Mouse (Mus musculus): Measurements from ENCODE around the gene Mast4.
"Not testable (repeated sequence)": the region's sequence is repeated elsewhere in the genome, so short reads cannot be mapped to it uniquely, and the experiment has no call there.

Mast4 gene

GRCm38 (mm10) chr13:103334392-103334686 is at the start of gene Mast4:
TSS of gene Mast4 (minus strand) at chr13:103334497.
- peak; percentile 93 for DNase-seq (ENCODE audit: extremely low read depth, insufficient read length, low spot score)

- no peak for DNase-seq (ENCODE audit: extremely low read depth, insufficient read length, low spot score)
Observed at GRCm38 (mm10) chr13:103374495-103374894, 40.2 kb upstream of the Mast4 start.

GRCm38 (mm10) chr13:103369194-103369593 is 34.9 kb upstream of the Mast4 start:
- no peak for DNase-seq (ENCODE audit: extremely low read depth, insufficient read length, low spot score)

- no peak for DNase-seq (ENCODE audit: extremely low read depth, insufficient read length, low spot score)
Observed at GRCm38 (mm10) chr13:103363181-103363580, 28.9 kb upstream of the Mast4 start.

GRCm38 (mm10) chr13:103357415-103357814 is 23.1 kb upstream of the Mast4 start:
- DNase-seq (ENCODE audit: extremely low read depth, insufficient read length, low spot score): not testable (repeated sequence)

- not testable (repeated sequence) for DNase-seq (ENCODE audit: extremely low read depth, insufficient read length, low spot score)
Observed at GRCm38 (mm10) chr13:103356909-103357308, 22.6 kb upstream of the Mast4 start.

- DNase-seq (ENCODE audit: extremely low read depth, insufficient read length, low spot score): no peak
Observed at GRCm38 (mm10) chr13:103354737-103355136, 20.4 kb upstream of the Mast4 start.

- no peak for DNase-seq (ENCODE audit: extremely low read depth, insufficient read length, low spot score)
Observed at GRCm38 (mm10) chr13:103344749-103345148, 10.5 kb upstream of the Mast4 start.

GRCm38 (mm10) chr13:103344006-103344720 is 9.9 kb upstream of the Mast4 start:
- DNase-seq (ENCODE audit: extremely low read depth, insufficient read length, low spot score): no peak

- DNase-seq (ENCODE audit: extremely low read depth, insufficient read length, low spot score): no peak
Observed at GRCm38 (mm10) chr13:103341031-103341430, 6.7 kb upstream of the Mast4 start.

- no peak for DNase-seq (ENCODE audit: extremely low read depth, insufficient read length, low spot score)
Observed at GRCm38 (mm10) chr13:103338616-103339015, 4.3 kb upstream of the Mast4 start.

GRCm38 (mm10) chr13:103336237-103336636 is 1.9 kb upstream of the Mast4 start:
- DNase-seq (ENCODE audit: extremely low read depth, insufficient read length, low spot score): no peak

GRCm38 (mm10) chr13:103334723-103335458 is 594 bp upstream of the Mast4 start:
- DNase-seq (ENCODE audit: extremely low read depth, insufficient read length, low spot score): no peak

GRCm38 (mm10) chr13:103333601-103334391 is 501 bp downstream of the Mast4 start:
- DNase-seq (ENCODE audit: extremely low read depth, insufficient read length, low spot score): peak; percentile 82

- no peak for DNase-seq (ENCODE audit: extremely low read depth, insufficient read length, low spot score)
Observed at GRCm38 (mm10) chr13:103333153-103333552, 1.1 kb downstream of the Mast4 start.

- no peak for DNase-seq (ENCODE audit: extremely low read depth, insufficient read length, low spot score)
Observed at GRCm38 (mm10) chr13:103332731-103333130, 1.6 kb downstream of the Mast4 start.

- DNase-seq (ENCODE audit: extremely low read depth, insufficient read length, low spot score): no peak
Observed at GRCm38 (mm10) chr13:103331096-103331495, 3.2 kb downstream of the Mast4 start.

- no peak for DNase-seq (ENCODE audit: extremely low read depth, insufficient read length, low spot score)
Observed at GRCm38 (mm10) chr13:103328299-103328698, 6.0 kb downstream of the Mast4 start.

- no peak for DNase-seq (ENCODE audit: extremely low read depth, insufficient read length, low spot score)
Observed at GRCm38 (mm10) chr13:103327843-103328242, 6.5 kb downstream of the Mast4 start.

- no peak for DNase-seq (ENCODE audit: extremely low read depth, insufficient read length, low spot score)
Observed at GRCm38 (mm10) chr13:103326186-103326585, 8.1 kb downstream of the Mast4 start.

GRCm38 (mm10) chr13:103319881-103320280 is 14.4 kb downstream of the Mast4 start:
- no peak for DNase-seq (ENCODE audit: extremely low read depth, insufficient read length, low spot score)
